Mouse (Mus musculus) heart, postnatal 36 days (tissue): Measurements from ENCODE around the gene Commd2. TPM values are rescaled to one million over a fixed set of nuclear protein-coding genes. Genes with fewer than 3 reads are reported as not detected.

Source experiments
- DNase-seq, 2 experiments: peaks; one replicate each; pipeline ENCODE4 v3.0.0; 2021 to 2022
- intact Hi-C: fragments of 180-260 bp; cut with DNase I; formaldehyde crosslinking; loops from one replicate; pipeline ENCODE4 v1.15.1; 2025
- total RNA-seq, 2 experiments: library from RNA; stranded (reverse); gene quantifications; 2 replicates each; pipeline ENCODE4 v1.2.3; 2021

Commd2 gene
- total RNA-seq = 10 to 100 TPM; 11.3 to 14.2 TPM

GRCm38 (mm10) chr3:57651231-57651864, at the start of gene Commd2:
Commd2 (minus strand) TSS chr3:57651715.
- intact Hi-C loops = no loop called here
- DNase-seq = peak; percentile 91 to 94

GRCm38 (mm10) chr3:57696779-57697178, 45.3 kb upstream of the Commd2 start:
- intact Hi-C loops = no loop called here
- DNase-seq = no peak

DNA sequence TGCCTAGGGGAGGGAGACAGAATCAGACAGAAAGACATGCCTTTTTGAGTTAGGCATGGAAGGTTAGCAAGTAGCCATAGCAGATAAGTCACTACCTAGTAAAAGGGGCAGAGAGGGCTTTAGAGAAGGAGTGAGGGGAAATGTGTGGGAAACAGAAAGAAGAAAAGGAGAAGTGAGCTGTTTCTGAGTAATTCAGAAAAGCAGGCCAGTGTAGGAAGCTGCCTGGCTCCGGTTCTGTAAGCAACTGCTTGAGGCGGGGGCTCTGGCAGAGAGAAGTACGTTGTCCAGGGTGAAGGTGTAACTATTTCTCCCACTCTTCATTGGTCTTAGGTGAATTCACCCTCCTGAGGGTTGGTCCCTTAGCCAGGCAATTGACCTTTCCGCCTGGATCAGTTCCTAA, 44.7 kb upstream of the Commd2 start:
- intact Hi-C loops = no loop called here
- no peak for DNase-seq

- intact Hi-C loops = no loop called here
- DNase-seq = no peak
These were observed 41.2 kb upstream of the Commd2 start, which contains the start of gene Ankub1 for GRCm38 (mm10) chr3:57692719-57693118. Ankub1 (minus strand) TSS chr3:57692799.

- intact Hi-C loops = no loop called here
- DNase-seq = no peak
These were observed 40.3 kb upstream of the Commd2 start for GRCm38 (mm10) chr3:57691772-57692171.

DNA sequence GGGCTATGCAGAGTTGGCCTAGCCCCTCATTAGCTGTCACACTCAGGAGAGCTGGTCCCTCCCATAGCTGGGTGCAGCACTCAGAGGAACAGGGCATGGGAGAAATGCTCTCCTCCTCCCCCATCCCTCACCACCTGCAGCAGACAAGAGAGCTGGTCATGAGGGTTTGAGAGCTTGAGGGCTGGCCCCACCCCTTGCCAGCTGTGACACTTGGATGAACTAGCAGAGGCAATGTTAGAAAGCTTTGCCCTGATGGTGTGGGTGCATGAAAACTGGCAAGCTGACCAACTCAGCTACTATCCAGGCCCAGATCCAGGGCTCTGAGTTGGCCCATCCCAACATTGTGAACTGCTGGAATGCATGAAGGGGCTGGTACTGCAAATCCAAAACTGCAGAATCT, 26.3 kb upstream of the Commd2 start:
- intact Hi-C loops = no loop called here
- no peak for DNase-seq

DNA sequence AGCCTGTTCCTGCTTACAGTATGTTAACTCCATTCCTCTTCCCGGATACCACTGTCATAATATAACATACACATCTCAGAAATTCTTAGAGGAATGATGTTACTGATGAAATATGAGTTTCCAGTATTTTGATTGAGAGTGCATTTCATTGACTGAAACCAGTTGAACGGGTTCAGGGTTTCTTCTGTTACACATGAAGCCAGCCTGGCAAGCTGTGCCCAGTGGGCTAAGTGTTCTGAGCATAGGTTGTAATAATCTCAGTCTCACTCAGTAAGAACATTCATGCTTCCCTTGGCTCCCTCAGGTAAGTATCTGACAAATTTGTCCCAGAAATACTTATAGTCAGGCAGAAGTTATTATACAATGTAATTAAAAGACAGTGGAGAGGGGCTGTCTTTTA, 22.6 kb upstream of the Commd2 start:
- intact Hi-C loops = no loop called here
- DNase-seq = no peak

GRCm38 (mm10) chr3:57673586-57673985, 22.1 kb upstream of the Commd2 start:
- peak; percentile 5 to 20 for DNase-seq
- intact Hi-C loops = no loop called here

DNA sequence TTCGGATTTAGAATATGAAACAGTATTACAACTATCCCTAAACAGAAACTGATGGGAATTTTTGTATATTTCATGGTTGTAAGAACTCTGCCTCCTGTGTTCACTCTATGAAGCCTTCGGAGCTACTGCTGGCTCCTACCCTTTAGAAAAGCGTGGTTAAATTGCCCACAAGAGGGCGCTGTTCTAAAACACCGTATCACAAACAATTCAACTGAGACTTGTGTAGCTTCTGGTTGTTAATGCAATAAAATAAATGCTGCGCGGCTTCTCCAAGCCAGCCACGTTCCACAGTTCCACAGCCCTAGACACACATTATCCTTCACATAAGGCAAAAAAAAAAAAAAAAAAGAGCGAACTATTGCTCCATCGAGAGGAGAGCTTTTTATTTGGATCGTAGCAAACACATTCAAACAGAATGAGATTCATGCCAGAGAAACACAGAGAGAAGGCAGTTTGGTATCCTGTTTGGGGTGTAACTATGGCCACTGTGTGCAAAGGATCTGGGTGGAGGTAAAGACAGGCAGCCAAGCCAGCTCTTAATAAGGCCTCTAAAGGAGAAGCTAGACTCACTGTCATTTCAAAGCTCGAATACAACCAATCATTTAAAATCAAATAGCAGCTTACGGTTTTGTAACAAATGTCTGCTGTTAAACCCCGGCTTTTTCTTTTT, 15.7 kb upstream of the Commd2 start:
- intact Hi-C loops = loop anchor here (1.0 to 10.0 kb wide), 3 partner anchors 65 to 178 kb away; partner anchors contain the start of gene Pfn2
- DNase-seq = peak; percentile 65 to 70

DNA sequence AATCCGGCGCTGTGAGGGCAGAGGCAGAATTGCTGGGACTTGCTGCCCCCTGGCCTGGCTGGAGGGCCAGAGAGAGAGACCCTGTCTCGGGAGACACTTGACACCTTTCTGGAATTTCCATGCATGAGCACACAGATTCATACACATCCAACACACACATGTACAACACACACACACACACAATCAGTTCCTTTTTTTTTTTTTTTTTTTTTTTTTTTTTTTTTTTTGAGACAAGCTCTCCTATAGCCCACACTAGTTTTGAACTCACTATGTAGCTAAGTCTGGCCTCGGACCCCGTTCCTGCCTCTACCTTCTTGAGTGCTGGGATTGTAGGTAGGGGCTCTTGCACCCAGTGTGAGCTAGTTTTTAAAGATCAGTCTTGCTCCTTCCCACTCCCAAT, 14.4 kb upstream of the Commd2 start:
- DNase-seq = no peak
- intact Hi-C loops = loop anchor here (2.0 to 10.0 kb wide), 3 partner anchors 66 to 457 kb away; partner anchors contain the start of gene Pfn2

DNA sequence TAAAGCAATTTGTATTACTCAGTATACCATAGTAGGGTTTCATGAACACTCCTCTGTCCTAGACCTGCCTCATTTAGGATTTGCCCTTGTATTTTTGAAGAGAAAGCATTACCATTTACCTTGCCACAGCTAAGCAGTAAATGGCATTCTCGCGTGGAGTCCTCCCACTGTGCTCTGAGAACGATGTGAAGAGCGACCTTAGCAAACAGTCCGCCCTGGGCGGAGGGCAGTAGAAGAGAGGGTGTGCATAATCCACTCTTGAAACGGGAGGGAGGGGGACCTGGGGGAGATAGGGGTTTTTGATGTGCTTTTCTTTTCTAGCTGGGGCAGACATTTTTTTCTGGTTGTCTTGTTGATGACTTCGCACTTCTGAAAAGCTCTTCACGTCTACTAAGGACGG, 13.2 kb upstream of the Commd2 start:
- intact Hi-C loops = loop anchor here (2.0 to 10.0 kb wide), 3 partner anchors 68 to 458 kb away; partner anchors contain the start of gene Pfn2
- DNase-seq = no peak

DNA sequence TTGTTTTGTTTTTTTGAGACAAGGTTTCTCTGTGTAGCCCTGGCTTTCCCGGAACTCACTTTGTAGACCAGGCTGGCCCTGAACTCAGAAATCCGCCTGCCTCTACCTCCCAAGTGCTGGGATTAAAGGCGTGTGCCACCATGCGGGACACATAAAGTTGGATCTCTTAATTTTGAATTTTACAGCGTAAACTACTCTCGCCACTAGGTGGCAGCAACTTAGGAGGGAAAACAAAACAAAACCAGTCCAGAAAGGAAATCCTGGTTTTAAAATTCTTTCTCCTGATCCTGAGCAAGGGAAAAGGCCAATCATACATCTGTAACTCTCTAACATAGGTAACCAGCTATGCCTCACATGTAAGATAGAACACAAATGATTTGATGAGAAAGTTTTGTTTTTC, 12.2 kb upstream of the Commd2 start:
- intact Hi-C loops = loop anchor here (2.0 to 10.0 kb wide), 2 partner anchors 181 to 459 kb away; partner anchors contain the start of gene Pfn2
- DNase-seq = peak; percentile 32 to 49

- no peak for DNase-seq
- intact Hi-C loops = no loop called here
These were observed 7.1 kb upstream of the Commd2 start for GRCm38 (mm10) chr3:57658608-57659007.

DNA sequence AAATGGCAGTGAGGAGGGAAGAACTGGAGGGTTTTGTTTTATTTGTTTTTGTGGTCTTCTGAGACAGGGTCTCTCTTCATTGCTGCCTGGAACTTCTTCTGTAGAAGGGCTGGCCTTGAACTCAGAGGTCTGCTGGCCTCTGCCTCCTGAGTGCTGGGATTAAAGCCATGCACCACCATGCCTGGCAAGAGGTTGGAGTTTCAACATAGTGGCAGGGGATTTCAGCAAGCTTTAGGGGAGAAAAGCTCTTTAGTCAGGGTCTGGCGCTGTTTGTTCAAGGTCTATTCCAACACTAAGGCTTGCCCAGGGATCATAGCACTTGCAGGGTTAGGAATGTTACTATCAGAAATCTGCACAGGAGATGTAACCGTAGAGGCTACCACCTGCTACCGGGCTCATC, 2.1 kb upstream of the Commd2 start:
- intact Hi-C loops = no loop called here

DNA sequence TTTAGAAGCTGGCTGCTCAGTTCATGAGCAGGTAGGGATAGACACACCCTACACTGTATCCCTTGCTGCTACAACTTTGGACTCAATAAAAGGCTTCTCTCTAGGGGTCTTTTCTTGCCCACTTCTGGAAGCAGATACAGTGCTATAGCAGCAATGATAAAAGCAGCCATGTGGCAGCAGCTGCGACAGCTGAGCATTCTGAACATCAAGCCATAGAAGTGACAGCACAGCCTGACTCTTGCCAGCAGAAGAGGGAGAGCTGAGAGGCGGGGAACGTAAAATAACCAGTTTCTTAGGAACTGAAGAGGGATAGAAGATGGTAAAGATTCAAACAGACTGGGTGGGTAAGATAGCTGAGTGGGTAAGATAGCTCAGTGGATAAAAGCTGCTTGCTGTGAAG, 970 bp upstream of the Commd2 start:
- intact Hi-C loops = no loop called here
- DNase-seq = no peak

More for the DNA sequence above, 2.1 kb upstream of the Commd2 start:
- DNase-seq = no peak

DNA sequence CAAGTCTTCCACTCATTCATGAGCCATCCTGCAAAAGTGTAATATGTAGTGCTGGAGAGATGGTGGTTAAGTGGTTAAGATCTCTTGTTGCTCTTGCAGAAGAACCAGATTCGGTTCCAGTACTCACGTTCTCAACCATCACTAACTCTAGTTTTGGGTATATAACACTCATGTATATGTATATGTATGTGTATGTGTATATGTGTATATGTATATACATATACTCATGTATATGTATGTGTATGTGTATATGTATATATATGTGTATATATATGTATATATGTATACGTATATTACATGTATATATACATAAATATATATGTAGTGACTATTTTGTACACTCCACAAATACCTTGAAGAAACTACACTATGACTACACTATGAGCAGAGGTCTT, 347 bp upstream of the Commd2 start:
- no peak for DNase-seq
- intact Hi-C loops = no loop called here

DNA sequence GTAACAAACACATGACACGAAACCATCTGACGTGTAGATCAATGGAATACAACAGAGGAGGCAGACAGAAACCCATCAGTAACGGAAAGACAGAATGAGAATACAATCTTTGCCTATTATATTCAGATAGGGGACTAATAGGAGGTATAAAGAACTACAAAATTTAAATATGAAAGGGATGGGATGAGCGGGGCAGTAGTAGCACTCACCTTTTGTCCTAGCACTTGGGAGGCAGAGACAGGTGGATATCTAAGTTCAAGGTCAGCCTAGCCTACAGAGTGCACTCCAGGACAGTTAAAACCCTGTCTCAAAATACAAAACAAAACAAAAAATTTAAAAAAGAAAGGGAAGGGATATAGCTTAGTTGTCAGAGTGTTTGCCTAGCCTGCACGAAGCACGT, 8.3 kb downstream of the Commd2 start:
- intact Hi-C loops = no loop called here
- DNase-seq = no peak

- intact Hi-C loops = no loop called here
- no peak for DNase-seq
These were observed 13.9 kb downstream of the Commd2 start for GRCm38 (mm10) chr3:57637596-57637995.

- intact Hi-C loops = no loop called here
- no peak for DNase-seq
These were observed 16.6 kb downstream of the Commd2 start for GRCm38 (mm10) chr3:57634763-57635487.

- no peak for DNase-seq
- intact Hi-C loops = loop anchor here (5.0 kb wide), 1 partner anchor 360 kb away; no protein-coding TSS in a partner anchor
These were observed 24.5 kb downstream of the Commd2 start for GRCm38 (mm10) chr3:57626954-57627513.
